Mouse (Mus musculus) brain, embryonic 14.5 days (tissue): ENCODE results near the gene Wdr90. TPM values are rescaled to one million over a fixed set of nuclear protein-coding genes. Genes with fewer than 3 reads are reported as not detected.
"Not testable (repeated sequence)": the region's sequence is repeated elsewhere in the genome, so short reads cannot be mapped to it uniquely, and the experiment has no call there.

Experiments used
- DNase-seq: peaks from one replicate; pipeline ENCODE4 v3.0.0-alpha.2; 2011; ENCODE audit warnings: low read depth
- CTCF ChIP-seq: fragments of 200-500 bp; IDR thresholded peaks from 2 replicates; pipeline ENCODE4 v1.5.1; 2012; ENCODE audit warnings: inconsistent platforms, mild to moderate bottlenecking, moderate library complexity, borderline replicate concordance; ENCODE audit not compliant: insufficient read depth, insufficient read length; ENCODE audit errors: extremely low read depth
- POLR2A ChIP-seq: fragments of 200-500 bp; IDR thresholded peaks from 2 replicates; pipeline ENCODE4 v1.6.1; 2012; ENCODE audit warnings: mild to moderate bottlenecking, inconsistent platforms, borderline replicate concordance; ENCODE audit not compliant: poor library complexity, insufficient read depth, insufficient read length, severe bottlenecking; ENCODE audit errors: extremely low read depth
- polyA plus RNA-seq: library from polyadenylated mRNA; depleted of rRNA; stranded (reverse); fragments of >200 nt; gene quantifications from 2 replicates; pipeline ENCODE4 v1.2.3, GENCODE M21; 2012

The Wdr90 gene
- polyA plus RNA-seq, 1 experiment = 49.5 TPM

- peak; percentile 97 for DNase-seq
- TF ChIP-seq CTCF = no peak; the same call in 1 of the 2 replicates
- no peak for TF ChIP-seq POLR2A
Observed at GRCm38 (mm10) chr17:25874721-25875170, 13.4 kb upstream of the Wdr90 start, which contains the start of gene Mettl26. Gene Mettl26 (plus strand): TSS chr17:25875074.

- TF ChIP-seq CTCF (no peak), POLR2A (no peak)
- DNase-seq = no peak
Observed at GRCm38 (mm10) chr17:25874148-25874720, 12.9 kb upstream of the Wdr90 start.

GRCm38 (mm10) chr17:25873405-25874147, 12.3 kb upstream of the Wdr90 start:
- TF ChIP-seq POLR2A = no peak
- no peak for TF ChIP-seq CTCF
- no peak for DNase-seq

- no peak for DNase-seq
- TF ChIP-seq CTCF (no peak), POLR2A (no peak)
Observed at GRCm38 (mm10) chr17:25872676-25873075, 11.4 kb upstream of the Wdr90 start.

GRCm38 (mm10) chr17:25871566-25871965, 10.3 kb upstream of the Wdr90 start:
- DNase-seq = not testable (repeated sequence)

GRCm38 (mm10) chr17:25869954-25870353, 8.7 kb upstream of the Wdr90 start:
- DNase-seq = no peak
- TF ChIP-seq POLR2A (no peak), CTCF (no peak)

- no peak for DNase-seq
- TF ChIP-seq POLR2A (no peak), CTCF (no peak)
Observed at GRCm38 (mm10) chr17:25869498-25869897, 8.2 kb upstream of the Wdr90 start.

- TF ChIP-seq POLR2A (0 out of 2 replicates have a peak, but pooled peaks have one; percentile 18), CTCF (no peak)
Observed at GRCm38 (mm10) chr17:25868601-25869191, 7.4 kb upstream of the Wdr90 start, which contains the start of gene Mcrip2. Gene Mcrip2 (minus strand): TSS chr17:25868764.

GRCm38 (mm10) chr17:25867836-25868600, 6.7 kb upstream of the Wdr90 start:
- no peak for DNase-seq
- no peak for TF ChIP-seq CTCF
- no peak for TF ChIP-seq POLR2A

More at GRCm38 (mm10) chr17:25868601-25869191, 7.4 kb upstream of the Wdr90 start, which contains the start of gene Mcrip2:
- peak; percentile 92 for DNase-seq

GRCm38 (mm10) chr17:25867509-25867835, 6.2 kb upstream of the Wdr90 start:
- TF ChIP-seq CTCF (no peak), POLR2A (no peak)
- DNase-seq = no peak

- TF ChIP-seq POLR2A (no peak), CTCF (no peak)
- DNase-seq = no peak
Observed at GRCm38 (mm10) chr17:25866172-25866571, 4.9 kb upstream of the Wdr90 start.
